Mouse (Mus musculus) gastrocnemius, postnatal 14 days (tissue): ENCODE results near the gene Uqcc2. TPM values are rescaled to one million over a fixed set of nuclear protein-coding genes. Genes with fewer than 3 reads are reported as not detected.
A peak's percentile ranks its signal among the peaks of the same experiment; 100 is the strongest.

ENCODE experiments used
- DNase-seq: peaks from one replicate; pipeline ENCODE4 v3.0.0; 2021; ENCODE audit warnings: mixed read lengths
- intact Hi-C: fragments of 180-260 bp; cut with DNase I; formaldehyde crosslinking; loops from one replicate; pipeline ENCODE4 v1.15.1; 2025; ENCODE audit warnings: low total_unique reads
- total RNA-seq, 2 experiments: library from RNA; stranded (reverse); gene quantifications; 2 replicates each; pipeline ENCODE4 v1.2.3; 2021

The Uqcc2 gene
- total RNA-seq, 2 experiments from 2014 or later: 342 TPM

DNA sequence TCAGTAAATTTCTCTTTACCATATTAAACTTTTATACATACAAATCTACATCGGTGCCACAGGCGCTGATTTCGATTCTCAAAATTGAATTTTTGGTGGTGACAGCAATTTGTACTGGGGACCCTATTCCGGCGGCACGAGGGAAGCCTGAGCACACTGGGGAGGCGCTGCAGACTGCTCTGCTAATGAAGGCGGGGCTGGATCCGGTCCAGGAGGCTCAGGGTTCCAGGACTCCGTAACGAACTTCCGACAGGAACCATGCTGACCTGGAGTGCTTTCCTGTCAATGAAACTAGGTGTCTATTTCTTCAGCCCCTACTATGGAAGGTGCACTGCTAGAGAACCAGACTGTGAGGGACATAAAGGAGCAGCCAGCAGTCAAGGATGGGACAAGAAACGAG lies 4.4 kb downstream of the Uqcc2 start:
- intact Hi-C loops: no loop called here
- DNase-seq: no peak

DNA sequence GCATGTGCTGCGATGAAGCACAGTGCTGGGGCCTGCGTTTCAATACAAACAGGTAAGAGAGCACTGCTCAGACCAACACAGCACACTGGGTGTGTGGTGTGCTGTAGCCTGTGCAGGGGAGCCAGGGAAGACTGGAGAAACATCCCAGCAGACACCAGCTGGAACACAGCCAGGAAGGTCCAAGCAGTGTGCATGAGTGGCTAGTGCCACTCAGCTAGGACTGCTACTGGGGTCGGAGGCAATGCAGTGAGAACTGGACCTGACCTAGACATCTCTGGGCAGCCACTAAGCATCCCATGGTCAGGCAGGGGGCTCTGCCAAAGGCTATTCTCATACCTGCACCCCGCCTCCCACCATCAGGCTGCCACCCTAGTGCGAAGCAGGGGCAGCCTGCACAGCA lies 5.5 kb downstream of the Uqcc2 start:
- intact Hi-C loops: no loop called here

DNA sequence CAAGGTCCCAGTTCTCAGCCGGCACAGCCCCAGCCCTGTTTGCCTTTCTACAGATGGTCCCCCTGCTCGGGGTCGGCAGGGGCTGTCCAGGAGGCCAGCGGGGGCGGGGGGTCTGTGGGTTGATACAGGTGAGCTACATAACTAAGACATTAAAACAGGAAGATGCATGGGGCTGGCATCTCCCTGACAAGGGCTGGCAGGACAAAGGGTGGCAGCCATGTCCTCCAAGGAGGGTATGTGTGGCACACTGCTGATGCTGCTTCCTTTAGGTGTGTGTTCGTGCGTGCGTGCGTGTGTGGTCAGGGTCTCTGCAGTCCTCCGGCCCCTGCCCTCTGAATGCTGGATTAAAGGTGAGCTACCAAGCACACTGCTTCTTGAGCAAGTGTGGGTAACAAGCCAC lies 6.7 kb downstream of the Uqcc2 start:
- intact Hi-C loops: no loop called here
- DNase-seq: no peak

More for the DNA sequence above, 5.5 kb downstream of the Uqcc2 start:
- DNase-seq: no peak

DNA sequence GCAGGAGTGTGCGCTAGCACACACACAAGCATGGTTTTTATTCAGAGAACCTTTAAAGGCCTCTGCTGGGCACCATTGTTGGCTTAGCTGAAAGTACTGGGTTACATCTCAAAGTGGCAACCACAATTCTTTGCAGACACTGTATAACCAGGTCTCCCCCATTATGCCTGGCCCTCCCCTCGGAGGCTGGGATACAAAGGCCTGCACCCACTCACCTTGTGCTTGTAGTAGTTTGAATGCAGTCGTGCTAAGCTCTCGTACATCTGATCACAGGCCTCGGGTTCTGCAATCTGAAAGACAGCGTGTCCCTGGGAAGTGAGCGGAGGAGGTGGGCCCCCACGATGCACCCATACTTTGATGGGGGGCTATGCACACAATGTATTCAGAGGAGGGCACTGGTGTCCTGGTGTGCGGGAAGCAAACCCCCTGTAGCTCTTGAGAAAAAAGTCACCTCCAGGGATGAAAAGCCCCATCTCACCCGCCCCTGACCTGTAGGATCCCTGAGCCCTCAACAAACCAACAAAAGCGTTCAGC lies 8.0 kb downstream of the Uqcc2 start:
- intact Hi-C loops: no loop called here

DNA sequence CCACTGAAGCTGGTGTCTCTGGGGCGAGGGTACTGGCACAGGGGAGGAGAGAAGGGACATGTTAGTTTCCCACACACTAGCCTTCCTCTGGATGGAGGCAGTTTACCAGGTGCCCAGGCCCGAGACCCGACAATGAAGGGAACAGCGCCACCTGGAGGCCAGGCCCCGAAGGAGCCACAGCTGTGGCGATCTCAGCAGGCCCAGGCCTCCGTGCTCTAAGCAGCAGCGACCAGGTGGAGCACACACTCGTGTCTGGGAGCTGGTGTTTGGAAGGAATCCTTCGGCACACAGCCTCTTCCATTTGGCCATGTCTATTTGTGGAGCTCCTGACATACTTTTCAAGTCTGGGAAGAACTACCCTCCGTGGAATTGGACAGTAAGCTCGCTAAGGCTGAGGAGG lies 8.5 kb downstream of the Uqcc2 start:
- peak; percentile 80 for DNase-seq
- intact Hi-C loops: no loop called here

More for the DNA sequence above, 8.0 kb downstream of the Uqcc2 start:
- DNase-seq: no peak

DNA sequence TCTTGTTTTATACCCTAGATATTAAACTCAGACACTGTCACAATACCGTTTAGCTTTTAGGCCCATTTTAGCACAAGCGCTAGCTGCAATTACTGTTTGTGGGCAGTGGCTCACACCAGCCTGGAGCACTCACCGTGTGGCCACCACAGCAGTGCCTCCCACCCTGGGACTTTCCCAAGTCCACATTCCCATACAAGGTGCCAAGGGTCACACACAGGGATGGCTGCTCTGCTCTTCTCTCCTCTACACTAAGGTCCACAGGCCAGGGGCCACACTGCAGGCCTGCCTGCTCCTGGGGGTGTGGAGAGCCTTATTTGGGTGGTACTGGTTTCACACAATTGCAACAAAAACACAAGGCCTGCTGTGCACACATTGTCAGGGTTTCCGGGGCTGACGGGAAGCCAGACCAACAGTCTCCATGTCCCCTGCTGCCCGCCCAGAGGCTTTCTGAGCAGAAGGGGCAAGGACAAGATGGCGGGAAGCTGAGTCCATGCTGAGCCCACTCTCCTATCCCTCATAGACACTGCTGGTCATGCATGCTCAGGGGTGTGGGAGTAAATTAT lies 9.8 kb downstream of the Uqcc2 start:
- no peak for DNase-seq
- intact Hi-C loops: loop anchor here (5.0 kb wide), 1 partner anchor 92 kb away; no protein-coding TSS in a partner anchor

GRCm38 (mm10) chr17:27123103-27123502 lies 10.6 kb downstream of the Uqcc2 start:
- intact Hi-C loops: loop anchor here (5.0 kb wide), 1 partner anchor 91 kb away; no protein-coding TSS in a partner anchor
- DNase-seq: no peak

DNA sequence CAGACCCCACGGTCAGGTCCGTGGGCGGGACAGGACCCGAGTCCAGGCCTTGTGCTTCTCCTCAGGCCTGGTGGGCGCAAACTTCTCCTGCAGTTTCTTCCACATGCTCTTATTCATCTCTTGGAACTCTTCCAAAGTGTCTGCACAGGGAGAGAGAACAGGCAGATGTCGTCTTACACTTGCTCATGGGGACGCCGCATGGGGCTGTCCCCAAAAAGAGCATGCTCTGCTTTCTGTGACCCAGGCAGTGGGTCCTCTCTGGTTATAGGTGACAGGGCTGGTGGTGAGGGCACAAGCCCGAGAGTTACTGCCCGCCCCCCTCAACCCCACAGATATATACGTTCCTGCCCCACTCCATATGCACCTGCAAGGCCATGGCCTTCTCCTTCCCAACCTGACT lies 11.0 kb downstream of the Uqcc2 start:
- intact Hi-C loops: loop anchor here (5.0 kb wide), 1 partner anchor 90 kb away; no protein-coding TSS in a partner anchor
- DNase-seq: no peak

- DNase-seq: no peak
- intact Hi-C loops: loop anchor here (5.0 kb wide), 1 partner anchor 89 kb away; no protein-coding TSS in a partner anchor
Measured at GRCm38 (mm10) chr17:27121781-27122180, 11.9 kb downstream of the Uqcc2 start.

GRCm38 (mm10) chr17:27121266-27121665 lies 12.4 kb downstream of the Uqcc2 start:
- intact Hi-C loops: loop anchor here (5.0 kb wide), 1 partner anchor 89 kb away; no protein-coding TSS in a partner anchor
- no peak for DNase-seq

- peak; percentile 85 for DNase-seq
- intact Hi-C loops: loop anchor here (5.0 kb wide), 1 partner anchor 88 kb away; no protein-coding TSS in a partner anchor
Measured at GRCm38 (mm10) chr17:27120561-27121024, 13.1 kb downstream of the Uqcc2 start.

DNA sequence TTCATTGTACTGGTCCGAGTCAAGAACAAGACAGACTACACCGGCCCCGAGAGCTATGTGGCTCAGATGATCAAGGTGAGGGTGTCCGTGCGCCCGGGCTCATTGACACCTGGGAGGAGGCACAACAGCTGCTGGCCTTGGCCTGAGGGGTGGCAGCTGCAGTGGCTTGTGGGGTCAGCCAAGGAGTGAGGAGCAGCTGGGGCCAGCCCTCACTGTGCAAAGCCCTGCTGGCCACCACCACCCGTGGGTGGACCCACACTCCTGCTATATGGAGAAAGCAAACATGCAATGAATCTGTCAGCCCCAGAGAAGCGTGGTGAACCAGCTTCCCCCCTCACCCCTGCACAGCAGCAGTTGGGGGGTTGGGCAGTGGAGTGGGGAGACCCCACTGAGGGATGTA lies 13.8 kb downstream of the Uqcc2 start:
- intact Hi-C loops: loop anchor here (5.0 kb wide), 1 partner anchor 88 kb away; no protein-coding TSS in a partner anchor
- DNase-seq: peak; percentile 58

GRCm38 (mm10) chr17:27119540-27119895 lies 14.2 kb downstream of the Uqcc2 start:
- DNase-seq: no peak
- intact Hi-C loops: no loop called here

DNA sequence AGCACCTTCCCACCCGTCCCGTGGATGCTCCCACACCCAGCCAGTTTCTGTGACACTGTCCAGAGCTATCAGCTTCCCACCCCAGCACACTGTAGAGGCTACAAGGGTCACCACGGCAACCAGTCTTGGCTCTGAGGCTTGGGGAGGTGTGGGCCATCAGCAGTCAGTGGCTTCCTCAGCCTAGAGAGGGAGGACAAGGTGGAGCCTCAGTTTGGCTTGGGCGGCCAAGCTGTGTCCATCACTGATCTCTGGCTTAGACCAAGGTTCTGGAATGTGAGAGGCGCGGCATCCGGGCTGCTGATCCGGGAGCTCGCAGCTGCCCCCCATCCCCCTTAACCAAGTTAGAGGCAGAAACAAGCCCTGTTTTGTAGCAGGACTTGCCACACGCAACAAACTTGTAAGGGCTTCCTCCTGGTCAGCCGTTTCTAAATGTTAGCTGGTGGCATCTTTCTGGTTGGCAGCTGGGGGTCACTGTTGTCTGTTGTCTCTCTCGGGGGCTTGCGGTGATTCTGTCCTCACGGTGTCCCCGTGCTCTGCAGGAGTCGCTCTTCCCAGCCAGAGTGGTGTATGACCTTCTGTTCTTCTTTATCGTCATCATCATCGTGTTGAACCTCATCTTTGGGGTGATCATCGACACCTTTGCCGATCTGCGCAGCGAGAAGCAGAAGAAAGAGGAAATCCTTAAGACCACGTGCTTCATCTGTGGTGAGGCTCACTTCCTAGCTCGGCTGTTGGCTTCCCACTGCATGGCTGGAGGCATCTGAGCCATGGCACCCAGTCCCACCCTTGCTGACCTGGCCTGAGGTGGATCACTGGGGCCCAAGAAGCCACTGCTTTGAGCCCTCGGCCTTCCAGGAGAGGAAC lies 14.8 kb downstream of the Uqcc2 start:
- intact Hi-C loops: no loop called here
- peak; percentile 57 for DNase-seq

DNA sequence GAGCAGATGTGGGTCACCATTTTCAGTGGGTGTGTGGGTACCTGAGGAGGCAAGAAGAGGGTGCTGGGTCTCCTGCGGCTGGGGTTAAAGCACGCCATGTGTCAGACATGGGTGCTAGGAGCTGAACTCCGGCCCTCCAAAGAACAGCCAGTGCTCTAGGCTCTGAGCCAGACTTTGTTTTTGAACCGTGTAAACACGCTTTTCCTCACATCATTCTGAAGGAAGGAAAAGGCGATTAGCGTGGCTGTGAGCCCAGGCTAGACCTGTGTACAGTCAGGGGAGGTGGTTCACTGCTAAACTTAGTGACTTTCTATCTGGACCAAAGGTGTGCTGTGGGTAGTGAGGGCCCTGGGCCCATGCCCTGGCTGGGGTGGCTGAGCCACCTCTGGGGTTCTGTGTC lies 23.6 kb downstream of the Uqcc2 start:
- DNase-seq: no peak

DNA sequence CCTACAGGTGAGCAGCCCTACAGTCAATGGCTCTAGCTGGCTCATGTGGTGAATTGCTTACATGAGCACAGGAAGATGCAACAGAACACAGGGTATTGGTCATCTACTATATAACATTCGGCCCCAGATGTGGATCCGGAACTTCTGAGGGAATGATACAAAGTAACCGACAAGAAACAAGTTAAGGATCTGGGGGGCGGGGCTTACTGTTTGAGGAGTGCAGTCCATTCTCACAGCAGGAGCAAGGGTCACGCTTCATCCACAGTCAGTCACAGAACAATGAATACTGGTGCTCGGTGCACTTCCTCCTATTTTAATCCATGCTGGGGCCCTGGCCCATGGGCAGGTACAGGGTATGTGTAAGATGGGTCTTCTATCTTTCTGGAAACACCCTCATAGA lies 25.8 kb downstream of the Uqcc2 start:
- intact Hi-C loops: no loop called here
- no peak for DNase-seq

More for the DNA sequence above, 23.6 kb downstream of the Uqcc2 start:
- intact Hi-C loops: no loop called here

DNA sequence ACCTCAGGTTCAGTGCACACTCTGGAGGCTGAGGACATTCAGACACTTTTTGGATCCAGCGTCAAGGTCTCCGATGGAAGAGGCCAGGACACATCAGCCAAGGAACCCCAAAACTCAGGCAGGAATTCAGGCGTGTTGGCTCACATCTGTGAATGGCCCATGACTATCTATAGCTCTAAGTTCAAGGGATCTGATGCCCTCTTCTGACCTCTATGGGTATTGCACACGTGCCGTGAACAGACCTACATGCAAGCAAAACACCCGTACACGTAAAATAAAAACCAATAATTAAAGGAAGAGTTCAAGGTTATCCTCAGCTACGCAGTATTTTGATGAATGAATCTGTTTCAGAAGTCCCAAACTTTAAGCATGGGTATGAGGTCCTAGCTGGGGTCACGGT lies 27.0 kb downstream of the Uqcc2 start:
- DNase-seq: no peak
- intact Hi-C loops: no loop called here

GRCm38 (mm10) chr17:27105698-27106470 lies 27.8 kb downstream of the Uqcc2 start:
- no peak for DNase-seq

GRCm38 (mm10) chr17:27101675-27102074 lies 32.0 kb downstream of the Uqcc2 start:
- DNase-seq: no peak
- intact Hi-C loops: no loop called here

More at GRCm38 (mm10) chr17:27105698-27106470, 27.8 kb downstream of the Uqcc2 start:
- intact Hi-C loops: no loop called here

- intact Hi-C loops: no loop called here
- no peak for DNase-seq
Measured at GRCm38 (mm10) chr17:27095690-27096089, 38.0 kb downstream of the Uqcc2 start.
